Mouse (Mus musculus) bone marrow, adult 2 months (tissue): ENCODE measurements around the gene Zfr2.

Experiments used
- CTCF ChIP-seq: fragments of 200-500 bp; IDR thresholded peaks from 2 replicates; pipeline ENCODE4 v1.5.1; 2011; ENCODE audit warnings: low read length, control low read depth; ENCODE audit not compliant: control insufficient read depth, insufficient read depth
- POLR2A ChIP-seq: fragments of 200-500 bp; IDR thresholded peaks from 2 replicates; pipeline ENCODE4 v1.6.1; 2011; ENCODE audit warnings: low read depth, mild to moderate bottlenecking, control low read depth, low read length, borderline replicate concordance; ENCODE audit not compliant: control insufficient read depth

DNA sequence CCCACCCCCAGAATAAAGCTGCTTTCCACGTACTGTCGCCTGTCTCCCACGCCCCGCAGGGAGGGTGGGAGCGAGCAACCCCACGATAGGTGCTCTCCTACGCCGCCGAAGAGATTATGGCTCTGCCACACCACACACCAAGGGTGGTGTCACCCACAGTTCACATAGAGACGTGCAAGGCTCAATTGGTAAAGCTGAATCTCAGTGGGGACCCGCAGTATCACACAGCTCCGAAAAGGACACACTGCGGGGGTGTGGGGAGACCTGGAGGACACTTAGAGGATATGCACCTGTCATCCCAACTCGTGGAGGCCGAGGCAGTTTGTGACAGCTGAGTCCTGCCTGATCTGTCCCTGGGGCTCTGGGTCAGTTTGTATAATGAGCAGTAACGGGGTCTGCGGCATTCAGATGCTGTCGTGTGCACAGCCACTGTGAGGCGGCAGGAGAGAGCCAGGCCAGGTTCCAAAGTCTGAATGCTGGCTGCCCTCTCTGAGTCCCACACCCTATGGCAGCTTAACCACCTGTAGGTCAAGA is 39.9 kb upstream of the Zfr2 start:
- no peak for TF ChIP-seq CTCF
- TF ChIP-seq POLR2A: no peak
